Mouse (Mus musculus) C2C12 (cell line): ENCODE data around the gene 9330182L06Rik.

Experiments used
- CEBPB ChIP-seq: IDR thresholded peaks from one replicate; pipeline ENCODE4 v1.6.1; 2011; ENCODE audit warnings: low read depth, mild to moderate bottlenecking, control low read depth, moderate library complexity
- CTCF ChIP-seq: IDR thresholded peaks from one replicate; pipeline ENCODE4 v1.5.1; 2011; ENCODE audit not compliant: control insufficient read depth, insufficient read depth, insufficient read length
- FOSL1 ChIP-seq: IDR thresholded peaks from one replicate; pipeline ENCODE4 v1.8.0; 2011; ENCODE audit warnings: mild to moderate bottlenecking, low read length; ENCODE audit not compliant: poor library complexity, insufficient read depth, severe bottlenecking
- MAX ChIP-seq: IDR thresholded peaks from one replicate; pipeline ENCODE4 v1.6.1; 2011; ENCODE audit warnings: mild to moderate bottlenecking, control low read depth
- MYOD1 ChIP-seq: IDR thresholded peaks from one replicate; pipeline ENCODE4 v1.6.1; 2011; ENCODE audit warnings: low read depth; ENCODE audit not compliant: control insufficient read depth, insufficient read length
- MYOG ChIP-seq: IDR thresholded peaks from one replicate; pipeline ENCODE4 v1.6.1; 2011; ENCODE audit not compliant: control insufficient read depth, insufficient read length; ENCODE audit errors: extremely low read depth
- USF1 ChIP-seq: IDR thresholded peaks from one replicate; pipeline ENCODE4 v1.6.1; 2011; ENCODE audit warnings: low read depth, mild to moderate bottlenecking, control low read depth, moderate library complexity

DNA sequence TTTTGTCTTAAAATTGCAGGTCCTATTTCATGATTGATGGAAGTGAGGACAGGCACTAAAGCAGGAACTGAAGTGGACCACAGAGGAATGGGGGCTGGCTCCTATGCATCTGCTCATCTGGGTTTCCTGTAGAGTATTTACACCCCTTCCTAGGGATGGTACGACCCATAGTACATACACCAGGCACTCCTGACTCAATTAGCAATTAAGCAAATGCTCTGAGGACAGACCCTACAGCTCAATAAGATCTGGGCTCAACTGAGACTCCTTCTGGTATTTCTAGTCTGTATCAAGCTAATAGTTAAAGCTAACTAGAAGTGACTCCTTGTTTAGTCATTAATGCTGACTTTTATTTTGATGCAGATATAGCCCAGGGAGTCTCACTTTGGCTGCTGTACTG, 60.9 kb downstream of the 9330182L06Rik start:
- no peak for TF ChIP-seq MYOD1
- TF ChIP-seq CTCF: no peak
- TF ChIP-seq MYOG: no peak
- TF ChIP-seq MAX: no peak
- no peak for TF ChIP-seq CEBPB
- no peak for TF ChIP-seq USF1
- no peak for TF ChIP-seq FOSL1
